Mouse (Mus musculus) MEL (cell line): Measurements from ENCODE around the gene Gba2. TPM values are rescaled to one million over a fixed set of nuclear protein-coding genes. Genes with fewer than 3 reads are reported as not detected.

ENCODE experiments used
- DNase-seq: peaks from one replicate; pipeline ENCODE4 v3.0.0; 2011; ENCODE audit warnings: low read depth, low spot score
- H3K27ac ChIP-seq: 2 replicates; pipeline ENCODE4 v1.5.1; 2012; ENCODE audit warnings: low read depth, mild to moderate bottlenecking, control low read depth, low read length, moderate library complexity; ENCODE audit not compliant: control insufficient read depth
- H3K27me3 ChIP-seq, 2 experiments: fragments of 150-350 bp in 1 of 2; sonication (generic) in 1 of 2; 2 replicates each; pipeline ENCODE4 v1.6.1; 2012; ENCODE audit warnings: low read length in 2 of 2, mild to moderate bottlenecking in 2 of 2, improper control_type of control experiment in 1 of 2, moderate library complexity in 1 of 2; ENCODE audit not compliant: insufficient read depth in 2 of 2, control insufficient read depth in 1 of 2
- H3K36me3 ChIP-seq, 2 experiments: 2 replicates each; pipeline ENCODE4 v1.6.1; 2012 to 2014; ENCODE audit warnings: low read length in 2 of 2, improper control_type of control experiment in 1 of 2, inconsistent platforms in 1 of 2, mild to moderate bottlenecking in 1 of 2; ENCODE audit not compliant: insufficient read depth in 2 of 2, control insufficient read depth in 1 of 2
- H3K4me1 ChIP-seq, 2 experiments: fragments of 150-350 bp in 1 of 2; sonication (generic) in 1 of 2; 2 replicates each; pipeline ENCODE4 v1.6.1; 2012; ENCODE audit warnings: low read length in 2 of 2, improper control_type of control experiment in 1 of 2, mild to moderate bottlenecking in 1 of 2; ENCODE audit not compliant: insufficient read depth in 2 of 2, control insufficient read depth in 1 of 2
- H3K4me3 ChIP-seq, 2 experiments: fragments of 150-350 bp in 1 of 2; sonication (generic) in 1 of 2; 2 replicates each; pipeline ENCODE4 v1.5.1; 2012; ENCODE audit warnings: low read depth in 2 of 2, low read length in 2 of 2, mild to moderate bottlenecking in 2 of 2, moderate library complexity in 2 of 2, control low read depth in 1 of 2, improper control_type of control experiment in 1 of 2; ENCODE audit not compliant: control insufficient read depth in 1 of 2, insufficient read depth in 1 of 2
- H3K79me2 ChIP-seq: 2 replicates; pipeline ENCODE4 v1.6.1; 2012; ENCODE audit warnings: mild to moderate bottlenecking, low read length, moderate library complexity; ENCODE audit not compliant: control insufficient read depth, poor library complexity, insufficient read depth
- H3K9ac ChIP-seq: 2 replicates; pipeline ENCODE4 v1.6.1; 2012; ENCODE audit warnings: low read depth, mild to moderate bottlenecking, control low read depth, low read length, moderate library complexity; ENCODE audit not compliant: control insufficient read depth, poor library complexity, severe bottlenecking
- H3K9me3 ChIP-seq: fragments of 150-350 bp; sonication (generic); replicated peaks from 2 replicates; pipeline ENCODE4 v1.6.1; 2012; ENCODE audit warnings: mild to moderate bottlenecking, low read length, improper control_type of control experiment, moderate library complexity; ENCODE audit not compliant: insufficient read depth
- BHLHE40 ChIP-seq: IDR thresholded peaks from 2 replicates; pipeline ENCODE4 v1.6.1; 2012; ENCODE audit warnings: low read depth, mild to moderate bottlenecking, inconsistent platforms, low read length, improper control_type of control experiment, borderline replicate concordance
- CHD1 ChIP-seq: IDR thresholded peaks from 2 replicates; pipeline ENCODE4 v1.6.1; 2012; ENCODE audit warnings: low read depth, mild to moderate bottlenecking, inconsistent platforms, low read length, improper control_type of control experiment
- CTCF ChIP-seq, 3 experiments: IDR thresholded peaks in 2 of 3; conservative IDR thresholded peaks in 1 of 3; 2 replicates each; pipeline ENCODE4 v1.5.1; 2011 to 2012; ENCODE audit warnings: low read length in 3 of 3, low read depth in 2 of 3, mild to moderate bottlenecking in 2 of 3, improper control_type of control experiment in 1 of 3, inconsistent platforms in 1 of 3, mixed read lengths in 1 of 3, moderate library complexity in 1 of 3; ENCODE audit not compliant: control insufficient read depth in 1 of 3, insufficient read depth in 1 of 3, poor library complexity in 1 of 3, severe bottlenecking in 1 of 3
- ELF1 ChIP-seq: IDR thresholded peaks from 2 replicates; pipeline ENCODE4 v1.6.1; 2014; ENCODE audit warnings: low read depth, mild to moderate bottlenecking, inconsistent platforms, low read length, improper control_type of control experiment, moderate library complexity
- EP300 ChIP-seq, 2 experiments: IDR thresholded peaks; 2 replicates each; pipeline ENCODE4 v1.6.1; 2011; ENCODE audit warnings: improper control_type of control experiment in 2 of 2, low read length in 2 of 2, low read depth in 1 of 2, mild to moderate bottlenecking in 1 of 2
- GABPA ChIP-seq: IDR thresholded peaks from 2 replicates; pipeline ENCODE4 v1.6.1; 2012; ENCODE audit warnings: low read depth, mild to moderate bottlenecking, inconsistent platforms, low read length, improper control_type of control experiment, moderate library complexity
- MAFK ChIP-seq: IDR thresholded peaks from 2 replicates; pipeline ENCODE4 v1.6.1; 2011; ENCODE audit warnings: low read depth, mild to moderate bottlenecking, low read length, improper control_type of control experiment, borderline replicate concordance
- MAX ChIP-seq: IDR thresholded peaks from 2 replicates; pipeline ENCODE4 v1.6.1; 2011; ENCODE audit warnings: low read length, improper control_type of control experiment
- MXI1 ChIP-seq: IDR thresholded peaks from 2 replicates; pipeline ENCODE4 v1.6.1; 2011; ENCODE audit warnings: mild to moderate bottlenecking, low read depth, low read length, improper control_type of control experiment
- MYC ChIP-seq: IDR thresholded peaks from 2 replicates; pipeline ENCODE4 v1.6.1; 2011; ENCODE audit warnings: low read depth, mild to moderate bottlenecking, low read length, improper control_type of control experiment, moderate library complexity
- POLR2AphosphoS5 ChIP-seq: IDR thresholded peaks from 2 replicates; pipeline ENCODE4 v1.6.1; 2012; ENCODE audit warnings: low read depth, borderline replicate concordance, mild to moderate bottlenecking, inconsistent platforms, low read length, moderate library complexity, mixed read lengths
- RCOR1 ChIP-seq: IDR thresholded peaks from 2 replicates; pipeline ENCODE4 v1.6.1; 2012; ENCODE audit warnings: low read depth, mild to moderate bottlenecking, inconsistent platforms, low read length, improper control_type of control experiment
- SIN3A ChIP-seq: IDR thresholded peaks from 2 replicates; pipeline ENCODE4 v1.6.1; 2012; ENCODE audit warnings: low read length, improper control_type of control experiment, inconsistent platforms
- SMC3 ChIP-seq: IDR thresholded peaks from 2 replicates; pipeline ENCODE4 v1.6.1; 2011; ENCODE audit warnings: low read depth, low read length, improper control_type of control experiment
- USF1 ChIP-seq: IDR thresholded peaks from 2 replicates; pipeline ENCODE4 v1.6.1; 2014; ENCODE audit warnings: low read depth, mild to moderate bottlenecking, inconsistent platforms, low read length, improper control_type of control experiment, moderate library complexity
- USF2 ChIP-seq, 2 experiments: IDR thresholded peaks; 2 replicates each; pipeline ENCODE4 v1.6.1; 2011 to 2012; ENCODE audit warnings: improper control_type of control experiment in 2 of 2, low read length in 2 of 2, borderline replicate concordance in 1 of 2, inconsistent platforms in 1 of 2, low read depth in 1 of 2, mild to moderate bottlenecking in 1 of 2; ENCODE audit not compliant: insufficient read depth in 1 of 2
- ZKSCAN1 ChIP-seq: IDR thresholded peaks from 2 replicates; pipeline ENCODE4 v1.6.1; 2012; ENCODE audit warnings: low read depth, mild to moderate bottlenecking, inconsistent platforms, low read length, improper control_type of control experiment, moderate library complexity
- polyA plus RNA-seq, 2 experiments: library from polyadenylated mRNA; stranded (reverse) in 1 of 2; unstranded in 1 of 2; fragments of >175 nt in 1 of 2; fragments of >200 nt in 1 of 2; gene quantifications; 2 replicates each; pipeline versions ENCODE4 v1.2.1 to v1.2.4; 2012; ENCODE audit warnings: low replicate concordance in 2 of 2, low read depth in 1 of 2; ENCODE audit not compliant: insufficient read length in 2 of 2, insufficient read depth in 1 of 2, missing spikeins in 1 of 2
- total RNA-seq: library from RNA; depleted of rRNA; stranded (reverse); fragments of 300-350 nt; gene quantifications from 2 replicates; pipeline ENCODE4 v1.2.3, GENCODE M21; 2012

Gene Gba2
- total and polyA plus RNA-seq, 3 experiments, result 5.7 to 24.9 TPM; not detected in 1

GRCm38 (mm10) chr4:43553891-43554290 lies 24.8 kb downstream of the Gba2 start:
- H3K9ac ChIP-seq, result no peak overlapping the region
- no peak overlapping the region for H3K4me3 ChIP-seq
- TF ChIP-seq BHLHE40, result no peak
- TF ChIP-seq CHD1, result no peak
- TF ChIP-seq MYC, result no peak
- no peak for TF ChIP-seq GABPA
- no peak for TF ChIP-seq EP300 (IDR thresholded peaks at IDR 0.05; ENCODE audit: low read depth in 1 of 2, low read length in 2 of 2)
- TF ChIP-seq MAFK, result no peak
- no peak for TF ChIP-seq POLR2AphosphoS5
- TF ChIP-seq USF1, result no peak
- no peak for TF ChIP-seq ZKSCAN1
- peaks cover 23 to 36% of the 10 kb centered on the region in 2 experiments for H3K36me3 ChIP-seq
- H3K9me3 ChIP-seq, result no peaks in the 10 kb centered on the region
- DNase-seq, result no peak
- no peaks in the 10 kb centered on the region for H3K27me3 ChIP-seq
- H3K4me1 ChIP-seq, result peaks cover 10 to 25% of the 10 kb centered on the region in 2 experiments
- H3K79me2 ChIP-seq, result peaks cover 21% of the 10 kb centered on the region
- no peak overlapping the region for H3K27ac ChIP-seq

DNA sequence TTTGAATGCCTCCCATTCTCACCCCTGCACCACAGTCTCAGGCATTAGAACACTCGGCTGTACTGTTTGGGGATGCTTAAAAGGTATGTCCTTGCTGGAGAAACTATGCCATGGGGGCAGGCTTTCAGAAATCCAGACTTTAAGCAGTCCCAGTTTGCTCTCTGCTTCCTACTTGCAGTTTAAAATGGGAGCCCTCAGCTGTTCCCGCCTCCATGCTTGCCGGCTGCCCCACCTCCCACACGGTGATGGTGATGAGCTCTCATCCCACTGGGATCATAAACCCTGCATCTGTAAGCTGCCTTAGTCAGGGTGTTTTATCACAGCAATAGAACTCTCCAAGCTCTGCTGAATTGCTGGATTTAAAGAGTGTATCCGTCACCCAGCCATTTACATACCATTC lies 26.2 kb downstream of the Gba2 start:
- H3K27me3 ChIP-seq, result no peaks in the 10 kb centered on the region
- no peaks in the 10 kb centered on the region for H3K9me3 ChIP-seq
- DNase-seq, result no peak
- TF ChIP-seq MAX, result no peak
- TF ChIP-seq SIN3A, result no peak
- no peak for TF ChIP-seq USF2 (IDR thresholded peaks at IDR 0.05; ENCODE audit: borderline replicate concordance in 1 of 2, insufficient read depth in 1 of 2, low read depth in 1 of 2, low read length in 2 of 2)
- TF ChIP-seq MXI1, result no peak
- no peak for TF ChIP-seq ELF1
- no peak for TF ChIP-seq SMC3
- TF ChIP-seq RCOR1, result no peak
- no peak for TF ChIP-seq CTCF (IDR thresholded peaks at IDR 0.05 in 2 of 3, conservative IDR thresholded peaks at IDR 0.05 in 1 of 3; ENCODE audit: control insufficient read depth in 1 of 3, insufficient read depth in 1 of 3, low read depth in 2 of 3, low read length in 3 of 3, poor library complexity in 1 of 3, severe bottlenecking in 1 of 3)
- TF ChIP-seq, all 39 proteins: peak for 0
- no peak overlapping the region for H3K9ac ChIP-seq
- H3K4me3 ChIP-seq, result no peak overlapping the region
- H3K36me3 ChIP-seq, result peaks cover 9 to 37% of the 10 kb centered on the region in 2 experiments
- no peak overlapping the region for H3K27ac ChIP-seq
- peaks cover 7% of the 10 kb centered on the region; the same call in 1 of the 2 replicates for H3K79me2 ChIP-seq
- H3K4me1 ChIP-seq, result peaks cover 0 to 11% of the 10 kb centered on the region in 2 experiments; a peak in 2 of 4 replicates
